Mouse (Mus musculus) embryonic fibroblast, embryonic 13.5 days (primary cell): ENCODE measurements around the gene Slc44a1.

Experiments
- CTCF ChIP-seq: IDR thresholded peaks from 2 replicates; pipeline ENCODE4 v1.5.1; 2011; ENCODE audit warnings: mild to moderate bottlenecking, control low read depth, low read length, moderate library complexity, borderline replicate concordance; ENCODE audit not compliant: insufficient read depth
- POLR2A ChIP-seq: IDR thresholded peaks from 2 replicates; pipeline ENCODE4 v1.6.1; 2011; ENCODE audit warnings: low read depth, mild to moderate bottlenecking, control low read depth, low read length, moderate library complexity

DNA sequence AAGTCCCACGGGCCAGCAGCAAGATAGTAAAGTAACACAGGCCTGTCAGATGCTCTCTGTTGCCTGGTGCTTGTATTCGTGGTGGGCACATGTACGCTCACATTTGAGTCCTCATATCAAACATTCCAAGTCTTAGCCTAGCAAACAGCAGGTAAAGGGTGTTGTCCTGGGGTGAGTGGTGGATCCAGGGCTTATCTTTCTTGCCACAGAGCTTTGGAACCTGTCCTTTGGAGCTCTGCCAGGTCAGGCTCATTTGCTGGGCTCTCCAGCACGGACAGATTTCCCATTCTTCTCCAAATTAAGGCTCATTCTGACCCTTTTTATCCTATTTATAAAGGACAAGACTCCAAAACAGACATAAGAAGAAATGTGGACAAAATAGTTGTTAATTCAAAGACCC lies 149.9 kb downstream of the Slc44a1 start:
- no peak for TF ChIP-seq CTCF
- no peak for TF ChIP-seq POLR2A
